Mouse (Mus musculus) fibroblast of lung, adult 2 months (primary cell): ENCODE data around the gene Tfap4.
A peak's percentile ranks its signal among the peaks of the same experiment; 100 is the strongest.

Experiments used
- DNase-seq: peaks from one replicate; pipeline ENCODE4 v3.0.0-alpha.2; 2011; ENCODE audit warnings: low read depth

Tfap4 gene

DNA sequence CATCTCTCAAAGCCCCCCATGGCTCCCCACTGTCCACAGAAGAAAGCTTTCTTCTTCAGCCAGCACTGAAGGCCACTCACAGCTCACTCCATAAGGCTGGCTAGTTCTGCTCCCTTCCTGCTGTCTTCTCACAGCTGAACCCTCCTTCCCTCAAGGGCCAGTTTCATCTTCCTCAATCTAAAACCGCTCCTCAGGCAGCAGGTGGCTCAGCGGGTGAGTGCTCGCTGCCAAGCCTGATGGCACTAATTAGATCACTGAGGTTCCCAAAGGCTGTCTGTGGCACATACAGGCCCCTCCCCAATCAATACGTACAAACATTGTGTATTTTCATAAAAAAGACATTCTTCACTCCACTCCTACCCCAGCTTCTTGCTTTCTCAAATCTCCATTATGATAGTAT, 40.5 kb downstream of the Tfap4 start:
- DNase-seq: no peak

DNA sequence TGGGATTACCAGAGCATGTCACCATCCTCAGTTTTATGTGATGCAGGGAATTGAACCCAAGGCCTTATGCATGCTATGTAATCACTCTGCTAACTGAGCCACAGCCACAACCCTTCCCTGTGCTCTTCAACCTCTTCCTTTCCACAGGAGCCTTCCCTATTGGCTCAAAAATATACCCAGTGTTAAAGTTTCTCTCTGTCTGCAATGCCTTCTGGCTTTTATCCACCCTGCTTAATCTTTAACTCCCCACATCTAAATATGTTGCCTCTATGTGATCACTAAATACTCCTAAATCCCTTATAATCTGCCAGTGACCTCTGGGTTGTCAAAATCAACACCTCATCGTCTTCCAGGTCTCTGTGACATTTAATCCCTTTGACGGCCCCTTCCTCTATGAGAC, 41.7 kb downstream of the Tfap4 start:
- DNase-seq: no peak

DNA sequence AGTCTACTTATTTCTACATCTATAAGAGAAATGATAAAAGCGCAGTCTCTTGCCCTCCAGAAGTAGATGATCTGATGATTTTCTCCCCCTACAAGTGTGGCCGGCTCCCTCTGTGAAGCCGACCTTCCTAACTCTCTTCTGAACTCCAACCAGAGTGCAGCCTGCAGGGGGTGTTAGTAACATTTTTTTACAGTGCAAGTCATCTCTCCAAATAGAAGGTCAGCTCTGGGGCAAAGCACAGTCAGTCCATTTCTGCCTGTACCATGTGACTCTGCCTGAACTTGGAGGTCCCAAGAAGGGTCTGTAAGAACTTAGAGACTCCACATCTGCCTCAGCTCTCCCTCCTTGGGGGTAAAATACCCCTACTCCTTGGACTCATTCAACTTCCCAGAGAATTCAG, 45.3 kb downstream of the Tfap4 start:
- no peak for DNase-seq

DNA sequence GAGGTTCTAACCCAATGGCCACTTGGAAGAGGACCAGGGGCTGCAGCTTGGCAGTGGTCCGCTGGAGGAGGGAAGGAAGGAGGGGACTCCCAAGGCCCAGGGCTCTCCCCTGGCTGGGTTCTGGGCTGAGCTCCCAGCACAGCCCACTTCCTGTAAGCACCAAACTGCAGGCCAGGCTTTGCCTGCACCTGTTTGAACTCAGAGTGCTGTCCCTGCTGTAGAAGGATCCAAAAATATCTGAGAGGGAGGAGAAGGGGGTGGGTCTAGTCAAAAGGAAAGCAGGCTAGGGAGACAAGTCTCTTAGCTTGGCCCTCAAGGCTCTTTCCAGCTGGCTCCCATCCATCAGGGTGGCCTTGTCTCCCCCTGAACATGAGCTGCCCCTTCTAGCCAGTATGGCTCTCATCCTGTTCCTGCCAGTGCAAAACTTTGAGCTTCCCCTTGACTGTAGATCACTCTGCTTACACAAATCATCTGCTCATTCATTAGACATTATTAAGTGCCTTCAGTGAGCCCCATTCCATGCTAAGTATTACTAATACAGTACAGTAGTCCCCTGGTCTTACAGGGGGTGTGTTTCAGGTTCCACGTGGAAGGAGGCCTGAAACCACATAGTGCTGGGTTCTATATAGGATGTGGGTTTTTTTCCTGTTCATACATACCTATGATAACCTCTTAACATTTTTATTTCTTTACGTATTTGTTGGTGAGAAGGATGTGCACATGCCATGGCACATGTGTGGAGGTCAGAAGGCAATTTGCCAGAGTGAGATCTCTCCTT, 46.8 kb downstream of the Tfap4 start:
- DNase-seq: peak; percentile 27

DNA sequence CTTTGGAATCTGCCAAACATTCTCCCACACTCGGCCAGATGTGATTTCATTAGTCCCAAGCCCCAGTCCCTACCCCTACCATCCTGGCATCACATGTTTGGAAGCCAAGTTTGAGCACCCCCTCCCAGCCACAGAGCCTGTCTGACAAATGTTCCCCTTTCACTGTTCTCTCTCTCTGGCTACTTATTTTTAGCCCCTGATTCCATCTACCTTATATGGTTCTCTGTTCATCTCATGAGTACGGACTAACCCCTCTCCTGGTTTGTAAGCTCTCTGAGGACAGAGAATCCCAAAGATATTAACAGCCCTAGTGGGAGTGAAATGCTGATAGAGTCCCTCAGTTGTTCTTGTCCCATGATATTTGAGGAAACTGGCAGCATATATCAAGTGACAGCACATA, 48.3 kb downstream of the Tfap4 start:
- DNase-seq: no peak

DNA sequence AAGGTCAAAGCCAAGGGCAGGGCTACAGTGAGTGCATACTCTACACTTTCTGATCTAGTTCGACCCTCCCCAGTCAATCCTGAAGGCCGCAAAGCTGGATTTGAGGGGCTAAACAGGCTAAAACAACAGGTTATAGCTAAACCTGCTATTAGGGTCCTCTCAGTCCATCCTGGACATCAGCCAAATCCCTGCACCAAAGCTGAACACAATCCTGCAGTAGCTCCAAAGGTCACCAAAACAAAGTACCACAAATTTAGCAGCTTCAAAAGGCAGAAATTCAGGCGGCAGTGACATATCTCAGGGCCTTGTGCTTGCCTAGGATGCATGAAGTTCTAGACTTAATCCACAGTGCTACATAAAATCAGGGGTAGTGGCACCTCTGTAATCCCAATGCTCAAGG, 53.5 kb downstream of the Tfap4 start:
- no peak for DNase-seq

DNA sequence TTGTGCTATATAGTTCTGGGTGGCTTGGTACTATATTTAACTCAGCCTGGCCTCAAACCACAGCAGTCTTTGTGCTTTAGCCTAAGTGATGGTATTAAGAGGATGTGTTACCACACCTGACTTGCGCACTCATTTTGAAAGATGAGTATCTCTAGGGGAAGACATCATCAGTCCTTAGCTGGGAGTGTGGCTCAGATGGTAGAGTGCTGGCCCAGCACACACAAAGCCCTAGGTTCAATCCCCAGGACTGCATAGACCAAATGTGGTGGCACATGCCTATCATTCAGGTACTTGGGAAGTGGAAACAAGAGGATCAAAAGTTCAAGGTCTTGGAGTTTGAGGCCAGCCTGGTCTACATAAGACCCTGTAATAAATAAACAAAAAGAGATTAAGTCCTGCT, 56.2 kb downstream of the Tfap4 start:
- no peak for DNase-seq

DNA sequence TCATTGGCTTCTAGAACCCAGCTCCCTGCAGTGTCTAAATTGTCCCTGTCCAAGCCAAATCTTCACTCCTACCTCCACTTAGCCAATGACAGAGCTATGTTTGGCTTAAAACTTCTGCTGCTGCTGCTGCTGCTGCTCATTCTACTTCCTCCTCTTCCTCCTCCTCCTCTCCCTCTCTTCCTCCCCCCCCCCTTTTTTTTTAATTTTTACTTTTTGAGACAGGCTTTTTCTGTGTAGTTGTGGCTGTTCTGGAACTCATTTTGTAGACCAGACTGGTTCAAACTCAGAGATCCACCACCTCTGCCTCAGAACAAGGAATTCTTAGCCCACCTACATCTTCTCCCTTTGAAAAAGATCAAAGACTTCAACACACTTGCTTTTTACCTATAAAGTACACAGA, 57.1 kb downstream of the Tfap4 start:
- DNase-seq: no peak

DNA sequence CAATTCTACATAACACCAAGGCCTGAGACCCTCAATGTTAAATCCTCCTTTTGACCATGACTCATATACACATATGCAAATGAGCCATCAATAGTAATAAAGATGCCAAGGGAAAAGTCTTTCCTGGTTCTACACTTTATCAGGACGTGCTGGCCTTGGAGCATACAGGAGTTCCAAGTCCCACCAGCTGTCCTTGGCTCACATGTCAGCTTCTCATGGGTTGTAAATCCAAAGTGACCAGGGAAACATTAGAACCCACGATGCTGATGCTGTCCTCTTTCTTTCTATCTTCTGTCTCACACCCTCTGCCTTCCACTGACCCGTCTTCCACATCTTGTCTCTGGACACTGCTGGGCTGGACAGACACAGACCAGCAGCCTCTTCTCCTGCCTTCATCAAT, 58.0 kb downstream of the Tfap4 start:
- DNase-seq: no peak

DNA sequence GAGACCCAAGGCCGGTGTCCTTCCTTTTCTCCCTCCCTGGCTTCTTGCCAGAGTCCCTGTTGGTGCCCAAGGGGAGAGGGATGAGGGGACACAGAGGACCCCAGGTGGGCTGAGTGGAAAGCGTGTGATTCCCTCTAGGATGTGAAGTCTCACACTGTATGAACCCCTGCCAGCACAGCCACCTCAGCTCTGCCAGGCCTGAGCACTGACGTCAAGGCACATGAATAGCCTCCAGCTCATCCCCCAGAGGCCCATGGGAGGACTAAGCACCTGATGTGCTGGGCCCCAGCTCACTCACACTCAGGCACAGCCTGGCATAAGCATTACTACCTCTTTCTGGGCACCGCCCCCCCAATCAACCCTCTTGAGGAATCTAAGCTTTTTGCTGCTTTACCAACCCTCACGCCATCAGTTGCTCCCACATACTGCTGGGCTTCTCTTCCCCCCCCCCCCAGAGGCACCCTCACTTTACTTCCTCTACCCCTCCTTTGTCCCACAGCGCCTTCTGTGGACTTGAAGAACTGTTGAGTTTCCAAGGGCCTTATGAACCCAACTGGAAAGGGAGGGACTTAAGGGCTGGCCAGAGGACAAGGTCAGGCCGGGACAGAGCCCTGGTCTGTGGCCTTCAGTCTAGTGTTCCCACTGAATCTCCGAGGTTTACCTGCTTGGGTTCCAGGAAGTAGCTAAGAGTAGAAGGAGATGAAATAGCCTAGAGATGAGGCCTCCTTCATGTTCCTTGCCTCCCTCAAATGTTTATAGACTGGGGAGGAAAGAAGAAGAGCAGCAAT, 58.9 kb downstream of the Tfap4 start:
- no peak for DNase-seq

DNA sequence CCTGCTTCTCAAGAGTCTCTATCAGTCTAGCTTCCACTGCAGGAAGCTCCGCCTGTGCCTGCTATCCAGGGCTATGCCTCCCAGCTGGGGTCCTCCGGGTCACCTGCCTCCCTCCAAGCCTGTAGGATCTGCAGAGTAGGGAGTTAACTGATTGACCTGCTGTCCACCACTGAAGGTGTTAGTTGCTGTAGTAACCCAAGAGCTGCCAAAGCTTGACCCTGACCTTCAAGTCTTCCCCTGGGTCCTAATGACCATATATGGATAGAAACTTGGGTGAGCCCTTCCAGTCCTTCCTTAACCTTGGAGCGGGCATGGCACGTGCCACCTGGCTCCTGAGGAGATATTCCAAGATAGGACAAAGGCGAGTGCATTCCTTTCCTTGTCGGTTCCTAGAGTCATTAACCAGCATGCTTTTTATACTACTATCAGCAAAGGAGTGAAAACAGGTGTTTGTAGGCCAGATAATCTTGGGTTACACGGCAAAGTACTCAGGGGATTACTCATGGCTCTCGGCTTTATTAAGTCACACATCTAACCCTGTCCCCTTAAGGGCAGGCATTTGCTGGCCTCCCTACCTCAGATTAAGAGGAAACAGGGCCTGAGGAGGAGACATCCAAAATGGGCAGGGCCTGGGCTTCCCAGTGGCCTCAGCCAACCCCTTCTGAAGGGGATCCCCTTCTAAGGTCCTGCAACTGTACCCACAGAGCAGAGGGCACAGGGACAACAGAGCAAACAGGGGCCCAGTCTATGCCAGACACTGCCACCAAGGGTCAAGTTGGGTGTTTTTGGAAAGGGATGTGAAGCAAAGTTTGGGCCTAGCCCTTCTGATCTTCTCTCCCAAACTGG, 61.7 kb downstream of the Tfap4 start:
- no peak for DNase-seq

DNA sequence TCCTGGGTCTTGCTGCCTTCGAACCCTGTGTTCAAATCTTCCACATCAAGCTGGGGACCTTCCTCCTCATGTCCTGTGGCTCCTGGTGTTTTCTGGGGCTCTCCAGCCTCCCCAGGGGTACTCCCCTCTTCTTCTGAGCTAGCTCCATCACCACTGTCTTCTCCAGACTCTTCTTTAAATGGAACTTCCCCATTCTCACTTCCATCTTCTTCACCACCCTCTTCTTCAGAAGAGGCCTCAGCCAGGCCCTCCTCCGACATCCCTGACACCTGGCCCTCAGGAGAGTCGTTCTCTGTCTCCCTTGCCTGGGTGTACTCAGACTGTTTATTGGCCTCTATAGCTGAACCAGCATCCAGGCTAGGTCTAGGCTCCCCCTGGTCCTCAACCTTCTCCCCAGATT, 63.2 kb downstream of the Tfap4 start:
- no peak for DNase-seq

DNA sequence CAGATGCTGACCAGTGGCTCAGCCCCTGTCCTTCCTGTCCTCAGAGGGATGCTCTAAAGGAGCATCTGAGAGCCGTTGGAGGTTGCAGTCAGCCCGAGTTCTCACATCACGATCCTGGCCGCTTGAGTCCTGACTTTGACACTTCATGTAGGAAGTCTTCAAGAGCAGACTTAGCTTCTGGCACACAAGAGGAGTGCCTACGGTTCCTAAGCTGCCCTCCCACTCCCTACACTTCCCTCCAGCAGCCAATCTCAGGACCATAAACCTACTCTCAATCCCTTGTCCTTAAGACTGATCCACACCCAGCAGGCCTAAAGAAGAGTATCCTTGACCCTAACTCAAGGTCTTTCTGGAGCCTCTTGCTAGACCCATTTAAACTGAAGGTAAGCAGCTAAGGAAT, 63.8 kb downstream of the Tfap4 start:
- DNase-seq: no peak
